Mouse (Mus musculus) thymus, adult 2 months (tissue): ENCODE data around the gene Rbfox2. TPM values are rescaled to one million over a fixed set of nuclear protein-coding genes. Genes with fewer than 3 reads are reported as not detected.

ENCODE experiments used
- DNase-seq: peaks from one replicate; pipeline ENCODE4 v3.0.0; 2021
- H3K27ac ChIP-seq: fragments of 200-500 bp; 2 replicates; pipeline ENCODE4 v1.5.1; 2012; ENCODE audit warnings: low read length, control low read depth; ENCODE audit not compliant: control insufficient read depth, insufficient read depth
- H3K27me3 ChIP-seq: fragments of 200-500 bp; 2 replicates; pipeline ENCODE4 v1.6.1; 2012; ENCODE audit warnings: mild to moderate bottlenecking, low read length, moderate library complexity, mixed read lengths; ENCODE audit not compliant: control insufficient read depth, insufficient read depth
- H3K36me3 ChIP-seq: fragments of 200-500 bp; 2 replicates; pipeline ENCODE4 v1.6.1; 2012; ENCODE audit warnings: mild to moderate bottlenecking, low read length, moderate library complexity; ENCODE audit not compliant: control insufficient read depth, insufficient read depth
- H3K4me1 ChIP-seq: fragments of 200-500 bp; replicated peaks from 2 replicates; pipeline ENCODE4 v1.6.1; 2012; ENCODE audit warnings: low read length; ENCODE audit not compliant: control insufficient read depth, insufficient read depth
- H3K4me3 ChIP-seq: fragments of 200-500 bp; 2 replicates; pipeline ENCODE4 v1.5.1; 2012; ENCODE audit warnings: mild to moderate bottlenecking, low read length, control low read depth, moderate library complexity; ENCODE audit not compliant: control insufficient read depth, insufficient read depth
- CTCF ChIP-seq: fragments of 200-500 bp; IDR thresholded peaks from 2 replicates; pipeline ENCODE4 v1.5.1; 2012; ENCODE audit warnings: mild to moderate bottlenecking, control low read depth, low read length, moderate library complexity, borderline replicate concordance; ENCODE audit not compliant: control insufficient read depth, poor library complexity, insufficient read depth; ENCODE audit errors: extremely low read depth
- POLR2A ChIP-seq: fragments of 200-500 bp; IDR thresholded peaks from 2 replicates; pipeline ENCODE4 v1.6.1; 2012; ENCODE audit warnings: mild to moderate bottlenecking, low read length, control low read depth, moderate library complexity; ENCODE audit not compliant: control insufficient read depth, poor library complexity, insufficient read depth; ENCODE audit errors: extremely low read depth
- WGBS: fragments of 180-500 bp; shearing (Covaris S2); methylation state at CpG from one replicate; pipeline ENCODE4 v1.1.7; 2018; 5-methylcytosine and 5-hydroxymethylcytosine counted together
- polyA plus RNA-seq: library from polyadenylated mRNA; depleted of rRNA; stranded (reverse); fragments of >200 nt; gene quantifications from 2 replicates; pipeline ENCODE4 v1.2.3, GENCODE M21; 2012

Gene Rbfox2
- polyA plus RNA-seq, 1 experiment = 20.5 TPM

DNA sequence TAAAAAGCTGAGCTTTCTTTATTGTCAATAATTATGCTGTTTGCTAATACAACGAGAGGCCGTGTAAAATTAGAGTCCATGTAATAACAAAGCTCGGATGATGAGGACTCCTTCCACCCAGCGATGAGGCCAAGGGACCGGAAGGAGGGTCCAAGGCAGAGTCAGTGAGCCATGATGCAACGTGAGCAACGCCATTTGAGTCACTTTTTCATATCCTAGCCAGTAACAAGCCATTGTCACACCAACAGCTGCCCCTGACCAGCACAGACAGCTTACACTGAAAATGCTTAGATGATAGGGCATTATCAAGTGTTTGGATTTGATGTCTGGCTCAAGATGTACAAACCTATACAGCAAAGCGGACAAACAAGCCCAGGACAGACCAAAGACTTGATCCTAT lies 155.6 kb downstream of the Rbfox2 start:
- Histone ChIP-seq H3K4me3 (no peak overlapping the region), H3K4me1 (peaks cover 7% of the 10 kb centered on the region), H3K27me3 (no peaks in the 10 kb centered on the region), H3K27ac (no peak overlapping the region), H3K36me3 (no peaks in the 10 kb centered on the region)
- 95% methylated on average over 8 of the region's 8 CpGs for WGBS
- no peak for DNase-seq
- no peak for TF ChIP-seq CTCF
- TF ChIP-seq POLR2A = no peak

GRCm38 (mm10) chr15:77150424-77150841 lies 156.4 kb downstream of the Rbfox2 start:
- TF ChIP-seq CTCF = no peak
- TF ChIP-seq POLR2A = no peak
- no peaks in the 10 kb centered on the region for H3K36me3 ChIP-seq
- H3K4me3 ChIP-seq = no peak overlapping the region
- H3K27me3 ChIP-seq = no peaks in the 10 kb centered on the region
- peak overlapping the region; percentile 2; the same call in 1 of the 2 replicates for H3K27ac ChIP-seq
- no peak for DNase-seq
- peaks cover 7% of the 10 kb centered on the region for H3K4me1 ChIP-seq
- 94% methylated on average over 3 of the region's 3 CpGs for WGBS

DNA sequence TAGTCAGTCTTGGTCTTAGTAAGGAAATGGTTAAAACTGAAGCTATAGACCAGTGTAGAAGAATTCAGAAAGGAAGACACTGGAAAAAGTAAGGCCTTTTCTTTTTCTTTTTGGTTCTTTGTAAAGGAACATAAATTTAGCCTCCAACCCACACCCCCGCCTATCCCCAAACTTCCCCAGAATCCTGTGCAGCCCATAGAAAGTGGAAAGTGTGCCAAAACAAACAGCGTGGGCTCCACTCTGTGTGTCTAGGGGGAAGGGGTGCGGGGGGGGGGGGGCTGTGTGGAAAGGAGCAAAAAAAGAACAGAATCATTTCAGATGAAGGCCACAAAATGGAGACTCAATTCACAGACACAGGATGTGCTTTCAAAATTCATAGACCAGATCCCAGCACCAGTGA lies 156.8 kb downstream of the Rbfox2 start:
- H3K36me3 ChIP-seq = no peaks in the 10 kb centered on the region
- H3K27ac ChIP-seq = no peak overlapping the region
- no peak for DNase-seq
- no peak overlapping the region for H3K4me3 ChIP-seq
- no peak for TF ChIP-seq POLR2A
- no peak for TF ChIP-seq CTCF
- peaks cover 7% of the 10 kb centered on the region for H3K4me1 ChIP-seq
- WGBS = 29% methylated on average over 3 of the region's 3 CpGs
- no peaks in the 10 kb centered on the region for H3K27me3 ChIP-seq

GRCm38 (mm10) chr15:77149551-77149950 lies 157.3 kb downstream of the Rbfox2 start:
- TF ChIP-seq POLR2A = no peak
- TF ChIP-seq CTCF = no peak
- DNase-seq = no peak
- 9% methylated on average over 3 of the region's 3 CpGs for WGBS
- H3K4me1 ChIP-seq = peaks cover 7% of the 10 kb centered on the region
- no peaks in the 10 kb centered on the region for H3K27me3 ChIP-seq
- no peaks in the 10 kb centered on the region for H3K36me3 ChIP-seq
- no peak overlapping the region for H3K27ac ChIP-seq
- H3K4me3 ChIP-seq = no peak overlapping the region

- Histone ChIP-seq H3K4me1 (peaks cover 7% of the 10 kb centered on the region), H3K4me3 (no peak overlapping the region), H3K27me3 (no peaks in the 10 kb centered on the region), H3K36me3 (no peaks in the 10 kb centered on the region), H3K27ac (no peak overlapping the region)
- no peak for DNase-seq
- TF ChIP-seq POLR2A (no peak), CTCF (no peak)
- WGBS = 95% methylated on average over 4 of the region's 4 CpGs
These were observed 159.9 kb downstream of the Rbfox2 start for GRCm38 (mm10) chr15:77146942-77147341.

DNA sequence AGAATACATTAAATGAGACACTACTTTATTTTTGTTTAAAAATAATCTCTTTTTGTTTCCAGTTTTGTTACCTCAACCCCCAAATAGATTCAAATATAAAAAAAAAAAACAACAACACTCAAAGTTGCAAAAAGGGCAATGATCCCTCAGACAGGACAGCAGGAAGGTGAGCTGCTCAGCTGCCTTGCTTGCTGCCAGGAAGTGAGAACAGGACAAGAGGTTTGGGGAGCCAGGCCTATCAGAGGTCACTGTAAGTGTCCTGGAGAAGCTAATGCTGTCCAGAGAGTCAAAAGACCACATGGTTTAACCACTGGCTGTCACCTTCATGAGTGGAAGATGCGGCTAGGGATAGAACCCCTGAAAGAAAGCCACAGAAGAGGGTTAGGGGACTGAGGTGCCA lies 161.8 kb downstream of the Rbfox2 start:
- TF ChIP-seq CTCF = no peak
- TF ChIP-seq POLR2A = no peak
- no peaks in the 10 kb centered on the region for H3K36me3 ChIP-seq
- no peak overlapping the region for H3K4me3 ChIP-seq
- DNase-seq = no peak
- H3K27me3 ChIP-seq = no peaks in the 10 kb centered on the region
- 97% methylated on average over 1 of the region's 1 CpGs for WGBS
- H3K27ac ChIP-seq = no peak overlapping the region
- H3K4me1 ChIP-seq = 0 out of 2 replicates have a peak, but pooled peaks cover 4% of the 10 kb centered on the region

GRCm38 (mm10) chr15:77142787-77143186 lies 164.0 kb downstream of the Rbfox2 start:
- Histone ChIP-seq H3K27ac (no peak overlapping the region), H3K4me1 (no peaks in the 10 kb centered on the region), H3K36me3 (no peaks in the 10 kb centered on the region), H3K4me3 (no peak overlapping the region), H3K27me3 (no peaks in the 10 kb centered on the region)
- TF ChIP-seq POLR2A (no peak), CTCF (no peak)
- no peak for DNase-seq
- 94% methylated on average over 5 of the region's 5 CpGs for WGBS
